Mouse (Mus musculus): Measurements from ENCODE around the gene Numbl.
A peak's percentile ranks its signal among the peaks of the same experiment; 100 is the strongest.

The Numbl gene

DNA sequence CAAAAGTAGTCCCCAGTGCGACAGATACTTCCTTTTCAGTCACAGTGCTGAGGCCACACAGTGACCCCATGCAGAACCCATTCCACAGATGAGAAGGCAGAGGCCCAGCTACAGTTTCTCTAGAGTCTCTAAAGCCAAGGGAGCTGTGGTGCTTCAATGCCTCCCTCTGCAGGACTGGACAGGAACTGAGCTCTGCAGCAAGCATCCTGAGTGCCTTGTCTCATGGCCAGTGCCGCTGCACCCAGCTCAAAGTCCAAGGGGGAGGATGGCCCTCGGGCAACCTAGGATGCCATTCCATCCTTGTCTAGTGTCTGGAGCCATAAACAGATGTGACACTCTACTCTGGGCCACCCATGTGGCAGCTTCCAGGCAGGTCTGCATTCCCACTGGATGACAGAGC is 2.5 kb upstream of the Numbl start:
- DNase-seq: peak; percentile 58 to 69

DNA sequence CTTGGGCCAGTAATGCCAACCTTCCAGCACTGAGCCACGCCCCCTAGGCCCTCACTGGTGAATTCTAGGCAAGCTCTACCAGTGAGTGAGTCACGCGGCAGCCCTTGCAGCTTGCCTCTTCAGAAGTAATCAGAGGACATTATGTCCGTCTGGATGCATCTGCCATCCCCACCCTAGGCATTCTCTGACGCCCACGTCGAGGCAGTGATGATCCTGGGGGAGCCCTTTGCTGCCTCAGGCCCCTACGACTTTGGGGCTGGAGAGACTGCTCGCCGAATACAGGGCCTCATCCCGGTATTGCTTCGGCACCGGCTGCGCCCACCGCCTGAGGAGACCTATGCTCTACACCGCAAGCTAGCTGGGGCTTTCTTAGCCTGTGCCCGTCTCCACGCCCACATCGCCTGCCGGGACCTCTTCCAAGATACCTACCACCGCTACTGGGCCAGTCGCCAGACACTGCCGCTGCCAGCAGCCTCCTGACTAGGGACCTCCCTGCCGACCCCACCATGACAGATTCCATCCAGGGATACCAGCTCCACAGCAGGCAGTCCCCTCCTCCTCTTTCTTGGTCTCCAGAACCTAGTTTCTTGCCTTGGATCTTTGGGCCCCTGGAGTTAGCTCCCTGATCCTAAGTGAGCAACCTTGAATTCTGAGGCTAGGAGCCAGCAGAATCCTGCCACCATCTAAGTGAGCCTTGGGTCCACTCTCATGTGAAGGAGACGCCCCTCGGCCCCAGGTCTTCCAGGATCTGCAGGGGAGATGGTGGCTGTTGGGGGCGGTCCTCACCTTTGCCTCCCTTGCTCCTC is 984 bp upstream of the Numbl start:
- DNase-seq: peak; percentile 97

DNA sequence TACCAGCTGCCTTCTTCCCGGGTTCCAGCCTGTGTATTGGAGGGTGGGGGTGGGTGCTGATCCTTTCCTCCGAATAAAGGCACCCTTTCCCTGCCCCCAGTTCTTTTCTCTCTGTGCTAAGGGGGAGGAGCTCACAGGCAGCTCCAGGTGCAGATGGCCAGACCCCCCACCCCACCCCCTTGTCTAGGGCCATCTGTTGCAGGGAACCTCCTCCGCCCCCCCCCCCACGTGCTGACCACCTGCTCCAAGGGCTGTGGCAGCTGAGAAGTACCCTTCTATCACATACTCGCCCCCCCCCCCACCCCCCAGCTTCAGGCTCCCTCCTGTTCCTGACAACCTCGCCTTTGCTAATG is 405 bp upstream of the Numbl start:
- DNase-seq: peak; percentile 88 to 93

DNA sequence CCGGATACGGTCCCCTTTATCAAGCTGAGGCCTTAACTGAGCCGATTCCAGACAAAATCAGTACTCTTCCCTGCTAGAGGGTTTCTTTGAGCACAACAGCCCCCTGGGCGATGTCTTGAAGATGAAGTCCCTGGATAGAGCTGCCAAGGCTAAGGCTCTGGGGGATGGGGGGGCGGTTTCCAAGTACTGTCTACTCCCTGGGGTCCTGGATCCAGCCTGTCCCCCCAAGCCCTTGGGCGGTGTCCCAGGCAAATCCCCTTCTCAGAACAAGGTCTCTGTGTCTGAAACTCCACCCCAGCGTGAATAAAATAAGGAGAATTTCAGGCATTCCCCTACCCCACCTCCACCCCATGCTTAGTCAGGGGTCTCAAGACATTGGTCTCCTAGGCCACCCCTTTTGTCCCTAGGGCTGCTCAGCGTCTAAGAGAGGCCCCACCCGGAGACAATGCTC is 1.1 kb downstream of the Numbl start:
- DNase-seq: peak; percentile 61 to 70

DNA sequence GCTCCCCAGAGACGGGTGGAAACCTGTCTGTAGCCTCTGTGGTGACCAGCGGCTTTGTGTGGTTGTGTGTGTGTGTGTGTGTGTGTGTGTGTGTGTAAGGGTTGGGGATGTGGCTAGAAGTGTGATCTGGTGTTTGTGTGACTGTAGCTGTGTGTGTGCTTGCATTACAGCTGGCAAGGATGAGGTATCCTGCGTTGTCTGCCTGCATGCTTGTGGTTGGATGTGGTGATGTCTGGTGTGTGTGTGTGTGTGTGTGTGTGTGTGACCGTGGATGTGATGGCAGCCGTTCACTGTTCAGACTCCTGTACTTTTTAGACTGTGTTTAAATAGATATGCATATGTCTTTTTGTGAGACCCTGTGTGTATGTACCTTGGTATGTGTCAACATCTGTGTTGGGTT is 1.5 kb downstream of the Numbl start:
- DNase-seq: peak; percentile 51 to 65

DNA sequence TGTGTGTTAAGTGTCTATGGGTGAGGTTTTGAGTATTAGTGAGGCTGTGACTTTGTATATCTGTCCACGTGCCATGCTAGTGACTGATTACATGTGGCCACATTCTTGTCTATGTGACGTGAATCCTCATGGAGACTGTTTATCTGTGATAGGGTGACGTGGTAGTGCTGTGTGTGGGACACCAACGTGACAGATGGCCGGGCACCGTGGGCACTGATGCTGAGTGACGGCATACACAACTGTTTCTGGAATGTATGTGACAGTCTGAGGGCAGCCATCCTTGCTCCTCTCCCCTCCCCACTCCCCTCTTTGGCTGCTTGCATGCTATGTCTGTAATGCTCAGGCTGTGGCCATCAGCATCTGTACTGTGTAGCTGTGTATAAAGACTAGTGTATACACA is 2.6 kb downstream of the Numbl start:
- peak; percentile 52 to 61 for DNase-seq

DNA sequence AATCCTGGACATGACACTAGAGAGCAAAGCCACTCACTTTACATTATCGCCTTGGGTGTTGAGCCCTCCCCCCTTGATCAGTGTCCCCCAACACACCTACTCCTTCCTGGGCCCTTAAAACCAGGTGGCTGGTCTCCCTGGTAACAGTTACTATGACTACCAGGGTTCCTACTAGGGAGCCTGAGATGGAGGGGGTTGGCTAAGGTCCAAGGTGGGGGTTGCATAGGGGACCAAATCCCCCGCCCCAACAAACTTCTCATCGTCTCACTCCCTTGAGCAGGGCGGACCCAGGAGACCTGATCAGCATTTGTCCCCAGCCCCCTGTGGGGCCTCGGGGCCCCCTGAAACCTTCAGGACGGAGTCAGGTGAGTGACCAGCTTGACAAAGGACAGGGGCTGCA is 3.7 kb downstream of the Numbl start:
- DNase-seq: peak; percentile 38 to 62

DNA sequence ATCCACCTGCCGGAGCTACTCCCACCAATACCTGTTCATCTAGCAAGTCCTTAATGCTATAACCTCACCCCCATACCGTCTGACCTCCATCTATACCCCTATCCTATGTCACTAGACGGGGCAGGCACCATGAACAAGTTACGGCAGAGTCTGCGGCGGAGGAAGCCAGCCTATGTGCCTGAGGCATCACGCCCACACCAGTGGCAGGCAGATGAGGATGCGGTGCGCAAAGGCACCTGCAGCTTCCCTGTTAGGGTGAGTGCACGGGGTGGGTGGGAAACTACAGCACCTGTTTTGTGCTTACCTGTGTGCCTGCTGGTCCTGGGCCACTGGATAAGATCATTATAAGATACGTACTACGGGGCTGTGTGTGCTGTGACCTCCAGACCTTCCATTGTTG is 6.5 kb downstream of the Numbl start:
- DNase-seq: no peak

DNA sequence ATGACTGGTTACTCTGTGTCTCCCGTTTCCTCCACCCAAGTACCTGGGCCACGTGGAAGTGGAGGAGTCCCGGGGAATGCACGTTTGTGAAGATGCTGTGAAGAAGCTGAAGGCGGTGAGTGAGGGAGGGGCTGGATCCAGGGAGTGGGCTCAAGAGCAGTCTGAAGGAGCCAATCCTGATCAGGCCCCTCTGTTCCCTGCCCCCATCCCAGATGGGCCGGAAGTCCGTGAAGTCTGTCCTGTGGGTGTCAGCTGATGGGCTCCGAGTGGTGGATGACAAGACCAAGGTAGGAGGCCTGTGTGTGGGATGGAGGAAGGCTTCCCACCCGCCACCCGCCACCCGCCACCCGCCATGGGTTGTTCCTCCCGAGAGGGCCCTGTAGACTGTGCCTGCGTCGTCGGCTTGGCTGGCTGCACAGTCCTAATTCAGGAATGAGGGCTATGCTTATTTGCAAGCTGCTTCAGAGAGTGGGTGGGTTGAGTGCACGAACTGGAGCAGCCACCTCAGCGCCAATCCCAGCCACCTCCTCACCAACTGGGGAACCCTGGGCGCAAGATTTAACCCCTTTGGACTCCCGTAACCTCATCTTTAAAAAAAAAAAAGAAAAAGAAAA is 8.4 kb downstream of the Numbl start:
- no peak for DNase-seq

DNA sequence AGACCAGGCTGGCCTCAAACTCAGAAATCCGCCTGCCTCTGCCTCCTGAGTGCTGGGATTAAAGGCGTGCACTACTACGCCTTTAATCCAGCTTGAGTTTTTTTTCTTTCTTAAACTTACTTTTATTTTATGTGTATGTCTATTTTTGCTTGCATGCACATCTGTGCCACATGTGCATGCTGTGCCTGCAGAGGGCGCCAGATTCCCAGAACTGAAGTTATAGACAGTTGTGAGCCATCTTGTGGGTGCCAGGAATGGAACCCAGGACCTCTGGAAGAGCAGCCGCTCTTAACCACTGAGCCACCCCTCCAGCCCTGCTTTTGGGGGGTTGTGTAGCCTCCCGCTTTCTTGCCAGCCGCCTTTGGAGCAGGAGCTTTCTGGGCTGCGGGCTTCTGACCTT is 13.2 kb downstream of the Numbl start:
- no peak for DNase-seq

DNA sequence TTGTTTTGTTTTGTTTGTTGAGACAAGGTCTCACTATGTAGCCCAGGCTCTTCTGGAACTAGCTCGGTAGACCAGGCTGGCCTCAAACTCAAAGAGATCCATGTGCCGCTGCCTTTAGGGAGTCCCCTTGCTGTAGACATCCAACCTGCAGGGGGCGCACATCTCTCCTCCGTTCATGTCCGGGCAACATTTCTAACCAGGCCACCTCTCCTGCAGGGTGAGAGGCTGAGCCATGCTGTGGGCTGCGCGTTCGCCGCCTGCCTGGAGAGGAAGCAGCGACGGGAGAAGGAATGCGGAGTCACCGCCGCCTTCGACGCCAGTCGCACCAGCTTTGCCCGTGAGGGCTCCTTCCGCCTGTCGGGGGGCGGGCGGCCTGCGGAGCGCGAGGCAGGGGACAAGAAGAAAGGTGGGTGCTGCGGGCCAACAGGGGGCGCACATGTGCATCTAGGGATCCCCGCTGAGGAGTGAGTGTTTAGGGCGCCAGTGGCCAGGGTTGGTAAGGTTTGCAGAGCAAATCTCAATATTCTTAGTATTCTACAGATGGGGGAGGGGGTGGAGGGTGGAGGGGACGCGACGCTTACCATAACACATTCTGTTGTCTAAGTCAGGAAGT is 15.6 kb downstream of the Numbl start:
- DNase-seq: peak; percentile 53 to 74

DNA sequence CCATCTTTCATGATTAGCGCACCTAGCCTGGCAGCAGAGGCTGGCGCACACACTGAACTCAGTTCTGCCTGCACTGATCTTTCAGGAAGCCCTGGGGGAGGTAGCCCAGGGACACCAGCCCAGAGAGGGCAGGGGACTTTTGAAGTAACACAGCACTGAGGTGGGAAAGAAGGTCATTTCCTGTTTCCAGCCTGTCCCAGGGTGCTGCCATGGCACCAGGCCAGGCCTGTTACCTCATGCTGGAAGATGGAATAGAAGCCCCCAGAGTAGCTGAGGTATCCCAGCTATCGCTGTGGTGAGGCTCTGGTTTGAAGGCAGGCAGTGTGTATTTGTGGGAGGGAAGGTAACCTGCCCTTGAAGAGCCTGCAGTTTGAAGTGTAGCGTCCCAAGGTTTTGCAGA is 16.7 kb downstream of the Numbl start:
- DNase-seq: peak in 1 of 2 experiments; percentile 48

DNA sequence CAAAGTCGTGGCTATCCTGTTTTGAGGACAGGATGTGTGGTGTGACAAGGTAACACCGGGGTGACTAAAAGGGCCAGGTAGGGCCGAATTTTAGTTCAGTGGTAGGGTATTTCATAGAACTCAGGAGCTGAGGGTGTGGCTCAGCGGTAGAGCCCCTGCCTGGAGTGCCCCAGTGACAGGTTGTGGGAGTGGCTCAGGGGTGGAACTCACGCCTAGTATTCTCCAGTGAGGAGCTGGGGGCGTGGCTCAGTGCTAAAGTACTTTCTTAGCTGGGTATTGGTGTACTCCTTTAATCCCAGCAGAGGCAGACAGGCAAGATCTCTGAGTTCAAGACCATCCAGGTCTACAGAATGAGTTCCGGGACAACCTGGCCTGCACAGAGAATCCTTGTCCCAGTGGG is 17.8 kb downstream of the Numbl start:
- no peak for DNase-seq

DNA sequence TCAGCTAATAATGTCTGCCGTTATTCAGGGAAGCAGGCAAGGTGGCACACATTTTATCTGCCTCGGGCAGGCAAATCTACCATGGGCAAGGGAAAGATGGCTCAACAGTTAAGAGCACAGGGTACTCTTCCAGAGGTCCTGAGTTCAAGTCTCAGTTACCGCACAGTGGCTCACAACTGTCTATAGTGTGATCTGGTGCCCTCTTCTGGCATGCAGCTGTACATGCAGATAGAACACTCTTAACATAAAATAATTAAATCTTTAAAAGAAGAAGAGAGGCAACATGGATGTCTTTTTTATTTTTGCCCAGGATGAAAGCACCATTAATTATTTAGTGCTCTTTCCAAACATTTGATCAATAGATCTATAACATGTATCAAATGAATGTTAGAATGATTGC is 19.0 kb downstream of the Numbl start:
- DNase-seq: peak in 1 of 2 experiments; percentile 38

DNA sequence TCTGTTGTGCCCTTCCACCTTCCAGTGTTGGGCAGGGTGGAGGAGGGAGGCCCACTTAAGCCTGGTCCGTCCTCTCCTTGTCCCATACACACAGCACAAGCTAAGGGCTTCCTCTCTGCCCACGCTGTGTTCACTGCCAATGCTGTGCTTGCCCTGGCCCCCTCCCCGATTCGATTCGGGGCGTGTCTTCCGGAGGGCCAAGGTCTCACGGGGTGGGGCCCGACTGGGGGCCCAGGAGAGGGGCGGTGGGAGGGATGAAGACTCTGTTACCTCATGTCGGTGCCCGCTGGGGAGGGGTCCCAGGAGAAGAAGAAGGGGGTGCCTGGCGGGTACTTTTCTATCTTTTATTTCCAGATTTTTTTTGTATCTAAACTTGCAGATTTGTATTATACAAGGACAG is 23.5 kb downstream of the Numbl start:
- DNase-seq: no peak

DNA sequence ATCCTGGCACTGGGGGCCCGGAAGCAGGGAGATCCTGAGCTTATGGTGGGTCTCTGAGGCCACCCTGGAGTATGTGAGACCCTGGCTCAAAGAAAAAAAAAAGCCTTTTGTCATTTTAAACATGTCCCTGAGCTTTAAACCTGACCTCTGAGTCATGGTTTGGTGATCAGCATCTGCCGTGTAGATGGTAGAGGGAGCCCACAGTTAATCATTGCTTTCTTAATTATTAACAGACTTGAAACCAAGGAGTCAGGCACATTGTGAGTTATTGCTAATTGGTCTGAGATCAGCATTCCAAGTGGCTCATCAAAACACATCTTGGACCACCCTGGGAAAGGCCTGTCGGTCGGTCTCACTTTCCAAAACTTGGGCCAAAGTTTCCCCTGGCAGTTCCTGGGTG is 24.0 kb downstream of the Numbl start:
- no peak for DNase-seq

DNA sequence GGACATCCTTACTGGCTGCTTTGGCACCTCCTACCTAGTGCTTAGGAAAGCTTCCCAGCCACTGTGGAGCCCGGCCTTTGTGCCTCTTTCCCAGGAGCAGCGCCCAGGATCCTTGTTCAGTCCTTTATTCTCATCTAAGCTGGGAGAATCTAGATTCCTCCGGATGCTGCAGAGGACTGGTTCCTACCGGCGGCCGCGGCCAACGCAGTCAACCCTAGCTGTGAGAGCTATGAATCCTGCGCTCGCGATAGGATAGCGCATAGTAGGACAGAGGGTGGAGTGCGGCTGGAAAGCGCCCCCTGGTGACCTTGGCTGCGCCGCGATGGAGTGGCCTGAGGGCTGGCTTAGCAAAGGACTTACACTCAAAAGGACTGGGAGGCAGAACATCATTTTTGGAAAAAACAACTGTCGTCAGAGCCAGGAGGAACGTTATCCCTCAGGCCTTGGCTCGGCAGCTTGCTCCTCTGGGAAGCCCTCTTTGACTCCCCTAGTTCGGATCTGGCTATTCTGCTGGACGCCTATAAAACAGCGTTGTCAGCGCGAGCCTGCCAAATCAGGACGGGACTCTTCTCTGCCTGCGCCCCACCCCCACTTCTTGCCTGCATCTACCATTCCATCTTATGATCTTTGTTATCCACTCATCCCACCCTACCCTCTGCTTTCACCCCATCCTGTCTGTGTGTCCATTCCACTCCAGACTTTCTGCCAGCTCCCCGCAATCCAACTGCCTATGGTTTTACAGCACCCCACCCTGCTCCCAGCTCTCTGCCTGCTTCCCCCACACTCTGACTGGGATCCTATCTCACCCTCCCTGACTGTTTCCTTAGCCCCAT is 26.8 kb downstream of the Numbl start:
- DNase-seq: peak; percentile 61 to 69

DNA sequence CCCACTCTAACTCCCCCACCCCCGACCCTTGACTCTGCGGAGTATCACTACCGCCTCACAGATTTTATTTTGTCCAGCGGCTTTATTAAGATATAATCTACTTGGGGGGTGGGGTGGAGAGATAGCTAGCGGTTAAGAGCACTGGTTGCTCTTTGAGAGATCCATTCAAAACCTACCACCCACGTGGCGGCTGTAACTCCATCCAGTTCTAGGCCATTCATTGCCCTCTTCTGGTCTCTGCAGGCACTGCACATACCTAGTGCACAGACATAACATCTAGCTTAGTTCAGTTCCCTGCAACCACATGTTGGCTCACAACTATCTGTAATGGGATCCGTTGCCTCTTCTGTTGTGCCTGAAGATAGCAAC is 27.4 kb downstream of the Numbl start:
- peak; percentile 83 to 86 for DNase-seq

DNA sequence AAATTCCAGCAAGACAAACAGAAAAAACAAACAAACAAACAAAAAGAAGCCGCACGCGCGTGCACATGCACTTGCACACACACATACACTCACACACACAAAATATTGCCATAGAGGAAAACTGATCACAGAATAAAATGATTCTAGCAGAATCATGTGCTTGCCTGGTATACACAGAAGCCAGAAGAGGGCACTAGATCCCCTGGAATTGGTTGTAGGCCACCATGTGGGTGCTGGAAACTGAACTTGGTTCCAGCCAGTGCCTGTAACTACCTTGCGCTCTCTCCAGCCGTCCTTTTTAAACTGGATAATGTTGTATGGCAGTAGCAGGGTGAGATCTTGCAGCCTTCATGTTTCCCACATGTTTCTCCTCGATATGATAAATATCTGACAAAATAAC is 30.5 kb downstream of the Numbl start:
- DNase-seq: no peak

DNA sequence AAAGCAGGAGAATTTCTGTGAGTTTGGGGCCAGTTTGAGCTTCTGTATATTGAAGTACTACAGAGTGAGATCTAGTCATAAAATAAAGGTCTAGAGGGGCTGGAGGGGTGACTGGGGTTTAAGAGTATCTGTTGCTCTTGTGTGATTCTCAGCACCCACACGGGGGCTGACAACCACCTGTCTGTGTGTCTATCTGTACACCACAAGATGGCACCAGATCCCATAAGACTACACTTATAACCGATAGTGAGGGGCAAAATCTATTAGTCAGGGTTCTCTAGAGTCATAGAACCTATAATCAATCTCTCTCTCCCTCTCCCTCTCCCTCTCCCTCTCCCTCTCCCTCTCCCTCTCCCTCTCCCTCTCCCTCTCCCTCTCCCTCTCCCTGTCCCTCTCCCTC is 32.3 kb downstream of the Numbl start:
- no peak for DNase-seq

DNA sequence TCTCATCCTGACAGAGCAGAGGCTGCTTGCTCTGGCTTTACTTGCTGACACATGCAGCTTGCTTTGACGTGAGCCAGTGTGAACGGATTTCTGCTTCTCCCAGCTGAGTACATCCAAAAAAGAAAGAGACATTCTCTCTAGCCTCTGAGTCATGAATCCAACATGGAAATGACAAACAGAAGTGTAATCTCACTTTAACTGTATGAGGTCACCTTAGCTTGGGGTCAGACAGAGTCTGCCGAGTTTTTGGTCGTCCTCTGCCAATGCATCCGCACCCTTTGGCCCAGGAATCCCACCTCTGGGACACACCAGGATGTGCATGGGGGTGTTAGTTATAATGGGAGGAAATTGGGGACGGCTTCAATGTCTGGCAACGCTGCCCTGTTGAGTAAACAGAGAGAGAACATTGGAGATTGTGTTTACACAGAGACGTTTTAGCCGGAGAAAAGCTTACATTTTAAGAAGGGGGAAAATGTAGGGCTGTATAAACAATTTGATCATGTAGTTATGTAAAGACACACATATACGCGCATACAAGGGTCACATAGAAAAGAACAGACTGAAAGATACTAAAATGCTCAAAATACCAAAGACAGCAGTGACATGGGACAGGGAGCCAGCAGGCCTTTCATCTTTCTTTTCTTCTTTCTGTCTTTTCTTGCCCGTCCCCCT is 33.7 kb downstream of the Numbl start:
- DNase-seq: no peak

DNA sequence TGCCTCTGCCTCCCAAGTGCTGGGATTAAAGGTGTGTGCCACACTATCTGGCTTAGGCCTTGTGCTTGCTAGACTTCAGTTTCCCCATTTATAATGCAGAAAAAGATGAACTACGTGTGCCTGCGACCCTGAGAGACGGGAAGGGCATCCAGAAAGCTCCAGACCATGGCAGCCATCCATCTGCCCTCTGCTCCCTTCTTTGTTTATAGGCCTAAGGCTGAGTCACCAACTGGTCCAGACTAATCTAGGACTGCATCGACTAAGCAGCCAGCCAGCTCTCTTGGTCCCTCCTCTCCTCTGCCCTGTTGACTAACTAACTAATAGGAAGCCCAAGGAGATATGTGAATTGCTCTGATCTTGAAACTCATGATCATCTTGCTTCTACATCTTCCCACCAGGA is 37.7 kb downstream of the Numbl start:
- no peak for DNase-seq

DNA sequence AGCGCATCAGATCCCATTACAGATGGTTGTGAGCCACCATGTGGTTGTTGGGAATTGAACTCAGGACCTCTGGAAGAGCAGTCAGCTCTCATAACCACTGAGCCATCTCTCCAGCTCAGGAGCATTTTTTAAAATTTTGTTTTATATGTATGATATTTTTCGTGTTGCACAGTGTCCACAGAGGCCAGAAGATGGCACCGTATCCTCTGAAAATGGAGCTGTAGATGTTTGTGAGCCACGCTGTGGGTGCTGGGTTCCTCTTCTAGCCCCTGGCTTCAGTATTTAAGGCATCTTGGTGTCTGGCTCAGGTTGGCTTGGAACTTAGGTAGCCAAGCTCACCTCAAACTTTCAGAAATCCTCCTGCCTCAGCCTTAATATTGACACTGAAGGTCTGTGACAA is 38.3 kb downstream of the Numbl start:
- no peak for DNase-seq

Data from cerebellum, postnatal 14 days (tissue).